Mouse (Mus musculus) erythroblast, embryonic 14.5 days (primary cell): ENCODE measurements around the gene Tinf2.

Experiments
- GATA1 ChIP-seq: IDR thresholded peaks from 2 replicates; pipeline ENCODE4 v1.6.1; 2012; ENCODE audit warnings: low read length, inconsistent platforms, mixed read lengths
- TAL1 ChIP-seq: IDR thresholded peaks from 3 replicates; pipeline ENCODE4 v1.6.1; 2012; ENCODE audit warnings: low read length, inconsistent platforms, mixed read lengths

GRCm38 (mm10) chr14:55701131-55701530 is 19.5 kb upstream of the Tinf2 start:
- TF ChIP-seq TAL1, result no peak
- TF ChIP-seq GATA1, result no peak
